Mouse (Mus musculus) erythroblast, embryonic 14.5 days (primary cell): ENCODE measurements around the gene Dnaja3.

Source experiments
- GATA1 ChIP-seq: IDR thresholded peaks from 2 replicates; pipeline ENCODE4 v1.6.1; 2012; ENCODE audit warnings: low read length, inconsistent platforms, mixed read lengths
- TAL1 ChIP-seq: IDR thresholded peaks from 3 replicates; pipeline ENCODE4 v1.6.1; 2012; ENCODE audit warnings: low read length, inconsistent platforms, mixed read lengths

DNA sequence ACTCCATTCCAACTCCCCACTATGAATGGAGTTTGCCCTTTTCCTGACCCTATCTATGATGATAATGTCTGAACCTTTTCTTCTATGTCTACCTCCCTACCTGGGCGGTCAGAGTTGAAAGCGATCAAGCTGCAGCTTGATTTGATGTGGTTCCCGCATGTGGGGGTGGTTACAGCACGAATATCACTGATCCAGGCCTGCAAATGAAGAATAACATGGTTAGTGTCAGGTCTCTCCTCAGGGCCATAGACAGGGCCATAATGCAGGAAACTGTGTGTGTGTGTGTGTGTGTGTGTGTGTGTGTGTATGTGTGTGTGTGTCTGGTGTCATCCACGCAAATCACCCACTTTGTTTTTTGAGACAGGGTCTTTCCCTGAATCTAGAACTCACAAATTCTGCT, 37.0 kb downstream of the Dnaja3 start:
- TF ChIP-seq GATA1 (no peak), TAL1 (no peak)
